Mouse (Mus musculus) lung, postnatal 0 days (tissue): Measurements from ENCODE around the gene Zfp273.
"Not testable (repeated sequence)": the region's sequence is repeated elsewhere in the genome, so short reads cannot be mapped to it uniquely, and the experiment has no call there.

Source experiments
- CTCF ChIP-seq: IDR thresholded peaks from 2 replicates; pipeline ENCODE4 v1.5.1; 2016; ENCODE audit warnings: antibody characterized with exemption, mild to moderate bottlenecking
- EP300 ChIP-seq: IDR thresholded peaks from 2 replicates; pipeline ENCODE4 v1.6.1; 2016; ENCODE audit warnings: antibody characterized with exemption, mild to moderate bottlenecking, control low read depth

DNA sequence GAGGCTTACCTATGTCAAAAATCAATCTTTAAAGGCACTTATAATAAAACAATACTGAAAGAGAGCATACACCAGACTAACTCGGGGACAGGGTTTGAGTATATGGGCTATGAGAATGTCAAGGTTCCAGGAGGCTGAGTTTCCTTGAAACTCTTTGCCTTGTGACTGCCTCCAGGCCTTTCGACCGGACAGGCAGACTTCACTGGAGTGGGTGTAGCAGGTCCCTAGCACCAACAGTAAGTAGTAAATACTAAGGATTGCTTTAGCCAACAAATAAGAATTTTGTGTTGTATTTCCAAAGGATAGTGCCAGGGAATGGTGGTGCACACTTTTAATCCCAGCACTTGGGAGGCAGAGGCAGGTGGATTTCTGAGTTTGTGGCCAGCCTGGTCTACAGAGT is 14.4 kb upstream of the Zfp273 start:
- not testable (repeated sequence) for TF ChIP-seq CTCF, EP300
